Mouse (Mus musculus) hindbrain, embryonic 13.5 days (tissue): Measurements from ENCODE around the gene Aldh3b3. TPM values are rescaled to one million over a fixed set of nuclear protein-coding genes. Genes with fewer than 3 reads are reported as not detected.
"Not testable (repeated sequence)": the region's sequence is repeated elsewhere in the genome, so short reads cannot be mapped to it uniquely, and the experiment has no call there.

ENCODE experiments used
- ATAC-seq: fragments of 200-750 bp; cut with Nextera tagmentation; 2 replicates; pipeline ENCODE4 v1.8.0; 2017; ENCODE audit warnings: moderate TSS enrichment; ENCODE audit not compliant: low FRiP score
- H3K27ac ChIP-seq: fragments of 300-500 bp; sonication (generic); 2 replicates; pipeline ENCODE4 v1.5.1; 2015; ENCODE audit warnings: inconsistent platforms, mild to moderate bottlenecking, moderate library complexity
- H3K27me3 ChIP-seq: fragments of 300-500 bp; sonication (generic); 2 replicates; pipeline ENCODE4 v1.6.1; 2015; ENCODE audit warnings: mild to moderate bottlenecking, inconsistent platforms
- H3K36me3 ChIP-seq: fragments of 300-500 bp; sonication (generic); 2 replicates; pipeline ENCODE4 v1.6.1; 2015; ENCODE audit warnings: mild to moderate bottlenecking, inconsistent platforms
- H3K4me1 ChIP-seq: fragments of 300-500 bp; sonication (generic); replicated peaks from 2 replicates; pipeline ENCODE4 v1.6.1; 2015; ENCODE audit warnings: inconsistent platforms
- H3K4me2 ChIP-seq: fragments of 300-500 bp; sonication (generic); 2 replicates; pipeline ENCODE4 v1.6.1; 2015; ENCODE audit warnings: inconsistent platforms, mild to moderate bottlenecking, moderate library complexity
- H3K4me3 ChIP-seq: fragments of 300-500 bp; sonication (generic); 2 replicates; pipeline ENCODE4 v1.5.1; 2015; ENCODE audit warnings: mild to moderate bottlenecking, inconsistent platforms
- H3K9ac ChIP-seq: fragments of 300-500 bp; sonication (generic); 2 replicates; pipeline ENCODE4 v1.6.1; 2015; ENCODE audit warnings: mild to moderate bottlenecking, inconsistent platforms
- H3K9me3 ChIP-seq: fragments of 300-500 bp; sonication (generic); 2 replicates; pipeline ENCODE4 v1.6.1; 2016; ENCODE audit warnings: inconsistent platforms
- WGBS: fragments of 180-500 bp; shearing (Covaris S2); methylation state at CpG from one replicate; pipeline ENCODE4 v1.1.7; 2015; 5-methylcytosine and 5-hydroxymethylcytosine counted together
- polyA plus RNA-seq: library from polyadenylated mRNA; unstranded; fragments of >200 nt; fragmentation: Nextera tagmentation; extraction: Ambion mirVana; gene quantifications from 2 replicates; pipeline ENCODE4 v1.2.1, GENCODE M21; 2015

Aldh3b3 gene
- polyA plus RNA-seq, 1 experiment from 2014 or later: not detected

GRCm38 (mm10) chr19:3942986-3943735 is 15.3 kb upstream of the Aldh3b3 start:
- H3K4me3 ChIP-seq: no peak overlapping the region
- H3K27me3 ChIP-seq: peaks cover 19% of the 10 kb centered on the region
- H3K36me3 ChIP-seq: no peaks in the 10 kb centered on the region
- no peaks in the 10 kb centered on the region for H3K4me1 ChIP-seq
- no peak overlapping the region for H3K27ac ChIP-seq
- H3K9me3 ChIP-seq: no peaks in the 10 kb centered on the region
- no peak overlapping the region for H3K4me2 ChIP-seq
- ATAC-seq: no peak
- WGBS: 22% methylated on average over 27 of the region's 27 CpGs
- H3K9ac ChIP-seq: no peak overlapping the region

GRCm38 (mm10) chr19:3945872-3946564 is 12.4 kb upstream of the Aldh3b3 start:
- no peaks in the 10 kb centered on the region for H3K4me1 ChIP-seq
- 39% methylated on average over 10 of the region's 10 CpGs for WGBS
- H3K4me2 ChIP-seq: no peak overlapping the region
- no peak overlapping the region for H3K4me3 ChIP-seq
- H3K9ac ChIP-seq: no peak overlapping the region
- H3K27me3 ChIP-seq: peaks cover 19% of the 10 kb centered on the region
- no peak overlapping the region for H3K27ac ChIP-seq
- no peak for ATAC-seq
- no peaks in the 10 kb centered on the region for H3K36me3 ChIP-seq
- H3K9me3 ChIP-seq: no peaks in the 10 kb centered on the region

- ATAC-seq: no peak
- 8% methylated on average over 2 of the region's 2 CpGs for WGBS
- H3K36me3 ChIP-seq: no peaks in the 10 kb centered on the region
Observed at GRCm38 (mm10) chr19:3946715-3947114, 11.7 kb upstream of the Aldh3b3 start.

GRCm38 (mm10) chr19:3947813-3948212 is 10.6 kb upstream of the Aldh3b3 start:
- ATAC-seq: no peak
- Histone ChIP-seq H3K36me3 (no peaks in the 10 kb centered on the region), H3K9me3 (no peaks in the 10 kb centered on the region), H3K9ac (no peak overlapping the region), H3K4me1 (no peaks in the 10 kb centered on the region), H3K27me3 (peaks cover 13% of the 10 kb centered on the region), H3K4me3 (no peak overlapping the region), H3K4me2 (no peak overlapping the region), H3K27ac (no peak overlapping the region)
- 85% methylated on average over 3 of the region's 3 CpGs for WGBS

More at GRCm38 (mm10) chr19:3946715-3947114, 11.7 kb upstream of the Aldh3b3 start:
- H3K4me1 ChIP-seq: no peaks in the 10 kb centered on the region
- H3K9me3 ChIP-seq: no peaks in the 10 kb centered on the region
- H3K27ac ChIP-seq: no peak overlapping the region
- H3K4me3 ChIP-seq: no peak overlapping the region
- H3K27me3 ChIP-seq: peaks cover 19% of the 10 kb centered on the region
- H3K4me2 ChIP-seq: no peak overlapping the region
- no peak overlapping the region for H3K9ac ChIP-seq

GRCm38 (mm10) chr19:3948546-3948945 is 9.9 kb upstream of the Aldh3b3 start:
- no peak overlapping the region for H3K27ac ChIP-seq
- no peaks in the 10 kb centered on the region for H3K36me3 ChIP-seq
- H3K27me3 ChIP-seq: peaks cover 6% of the 10 kb centered on the region; the same call in 1 of the 2 replicates
- no peaks in the 10 kb centered on the region for H3K4me1 ChIP-seq
- no peak overlapping the region for H3K9ac ChIP-seq
- no peak overlapping the region for H3K4me3 ChIP-seq
- H3K9me3 ChIP-seq: no peaks in the 10 kb centered on the region
- WGBS: 70% methylated on average over 14 of the region's 14 CpGs
- ATAC-seq: no peak
- no peak overlapping the region for H3K4me2 ChIP-seq

- Histone ChIP-seq H3K27me3 (no peaks in the 10 kb centered on the region), H3K36me3 (no peaks in the 10 kb centered on the region), H3K4me2 (no peak overlapping the region), H3K9me3 (no peaks in the 10 kb centered on the region), H3K4me3 (no peak overlapping the region), H3K4me1 (no peaks in the 10 kb centered on the region), H3K9ac (no peak overlapping the region), H3K27ac (no peak overlapping the region)
- 81% methylated on average over 3 of the region's 3 CpGs for WGBS
- no peak for ATAC-seq
Observed at GRCm38 (mm10) chr19:3950331-3950730, 8.1 kb upstream of the Aldh3b3 start.

GRCm38 (mm10) chr19:3951461-3951860 is 7.0 kb upstream of the Aldh3b3 start:
- no peak for ATAC-seq

GRCm38 (mm10) chr19:3952099-3952498 is 6.3 kb upstream of the Aldh3b3 start:
- Histone ChIP-seq H3K4me2 (no peak overlapping the region), H3K4me3 (no peak overlapping the region), H3K9ac (no peak overlapping the region), H3K27me3 (peaks cover 3% of the 10 kb centered on the region; the same call in 1 of the 2 replicates), H3K27ac (no peak overlapping the region), H3K9me3 (no peaks in the 10 kb centered on the region), H3K4me1 (no peaks in the 10 kb centered on the region), H3K36me3 (no peaks in the 10 kb centered on the region)
- ATAC-seq: no peak
- 46% methylated on average over 1 of the region's 1 CpGs for WGBS

More at GRCm38 (mm10) chr19:3951461-3951860, 7.0 kb upstream of the Aldh3b3 start:
- Histone ChIP-seq H3K4me2 (no peak overlapping the region), H3K27ac (no peak overlapping the region), H3K27me3 (peaks cover 3% of the 10 kb centered on the region; the same call in 1 of the 2 replicates), H3K9ac (no peak overlapping the region), H3K4me1 (no peaks in the 10 kb centered on the region), H3K9me3 (no peaks in the 10 kb centered on the region), H3K4me3 (no peak overlapping the region), H3K36me3 (no peaks in the 10 kb centered on the region)

- Histone ChIP-seq H3K9me3 (no peaks in the 10 kb centered on the region), H3K4me3 (no peak overlapping the region), H3K4me1 (no peaks in the 10 kb centered on the region), H3K36me3 (no peaks in the 10 kb centered on the region), H3K9ac (no peak overlapping the region), H3K27ac (no peak overlapping the region), H3K4me2 (no peak overlapping the region), H3K27me3 (peaks cover 3% of the 10 kb centered on the region; the same call in 1 of the 2 replicates)
- 87% methylated on average over 3 of the region's 3 CpGs for WGBS
- no peak for ATAC-seq
Observed at GRCm38 (mm10) chr19:3955033-3955432, 3.4 kb upstream of the Aldh3b3 start.

- Histone ChIP-seq H3K4me1 (no peaks in the 10 kb centered on the region), H3K9me3 (no peaks in the 10 kb centered on the region), H3K9ac (no peak overlapping the region), H3K4me3 (no peak overlapping the region), H3K27me3 (peaks cover 3% of the 10 kb centered on the region; the same call in 1 of the 2 replicates), H3K36me3 (no peaks in the 10 kb centered on the region), H3K27ac (no peak overlapping the region), H3K4me2 (no peak overlapping the region)
- no peak for ATAC-seq
- 64% methylated on average over 4 of the region's 4 CpGs for WGBS
Observed at GRCm38 (mm10) chr19:3955804-3956203, 2.6 kb upstream of the Aldh3b3 start.

- not testable (repeated sequence) for ATAC-seq, H3K27ac ChIP-seq, H3K27me3 ChIP-seq, H3K9me3 ChIP-seq, H3K4me1 ChIP-seq, H3K36me3 ChIP-seq, H3K4me2 ChIP-seq, H3K9ac ChIP-seq, H3K4me3 ChIP-seq
- 83% methylated on average over 5 of the region's 5 CpGs for WGBS
Observed at GRCm38 (mm10) chr19:3957296-3958036, 979 bp upstream of the Aldh3b3 start.

- ATAC-seq: no peak
- Histone ChIP-seq H3K9me3 (no peaks in the 10 kb centered on the region), H3K4me2 (no peak overlapping the region), H3K27me3 (peaks cover 3% of the 10 kb centered on the region; the same call in 1 of the 2 replicates), H3K4me1 (no peaks in the 10 kb centered on the region), H3K36me3 (no peaks in the 10 kb centered on the region), H3K27ac (no peak overlapping the region), H3K9ac (no peak overlapping the region), H3K4me3 (no peak overlapping the region)
Observed at GRCm38 (mm10) chr19:3959030-3959429, 585 bp downstream of the Aldh3b3 start.
